ENCODE assay signal across 8 mouse cellular contexts in genomic region chr10:126957359-126958107, GRCm38 (mm10). TPM values are rescaled to one million over a fixed set of nuclear protein-coding genes. Genes with fewer than 3 reads are reported as not detected.
DNase-seq lines count a peak whose midpoint lies in the region; ATAC-seq and TF ChIP-seq lines count a peak whose summit lies in the region.

No protein-coding gene starts in this region.

- H3K9me3 ChIP-seq in heart, embryonic 16.5 days (replicated peaks; ENCODE audit: control insufficient read depth, low read length) = no peaks in the 10 kb centered on the region
- H3K9me3 ChIP-seq in liver, embryonic 13.5 days (replicated peaks) = no peaks in the 10 kb centered on the region

- WGBS in heart, embryonic 16.5 days = 5% methylated on average over 25 of the region's 25 CpGs
- WGBS in liver, embryonic 13.5 days (ENCODE audit: insufficient replicate concordance) = 11% methylated on average over 25 of the region's 25 CpGs

- H3K4me2 ChIP-seq in heart, embryonic 16.5 days (ENCODE audit: low read depth, low read length) = peak overlapping the region; percentile 21
- peak overlapping the region; percentile 30 for H3K4me2 ChIP-seq in liver, embryonic 13.5 days

- H3K9ac ChIP-seq in heart, embryonic 16.5 days (ENCODE audit: low read length) = peak overlapping the region; percentile 50
- H3K9ac ChIP-seq in liver, embryonic 13.5 days = peak overlapping the region; percentile 45; the same call in 1 of the 2 replicates

- peaks cover 13% of the 10 kb centered on the region for H3K4me1 ChIP-seq in embryonic fibroblast, embryonic 13.5 days (ENCODE audit: control insufficient read depth, insufficient read depth, low read length)
- H3K4me1 ChIP-seq in heart, embryonic 16.5 days (ENCODE audit: control insufficient read depth, insufficient read depth, low read length) = peaks cover 41% of the 10 kb centered on the region
- peaks cover 24% of the 10 kb centered on the region for H3K4me1 ChIP-seq in liver, embryonic 13.5 days (replicated peaks)

- DNase-seq in heart, adult 18-20 months = peak; percentile 66 to 67
- DNase-seq in heart, adult 8-10 months (ENCODE audit: low spot score) = no peak
- DNase-seq in kidney, postnatal 36 days = peak; percentile 59 to 71
- peak; percentile 34 for DNase-seq in liver, embryonic 13.5 days
- peak; percentile 83 for DNase-seq in neural tube, embryonic 10.5 days (ENCODE audit: extremely low spot score, low spot score)
- DNase-seq in thymus, postnatal 36 days = no peak

- TF ChIP-seq POLR2A in embryonic fibroblast, embryonic 13.5 days (IDR thresholded peaks at IDR 0.05; ENCODE audit: low read depth, low read length) = peak; percentile 29; the same call in 1 of the 2 replicates

- TF ChIP-seq CTCF in embryonic fibroblast, embryonic 13.5 days (IDR thresholded peaks at IDR 0.05; ENCODE audit: borderline replicate concordance, insufficient read depth, low read length) = no peak

- no peaks in the 10 kb centered on the region for H3K27me3 ChIP-seq in heart, embryonic 16.5 days (ENCODE audit: control insufficient read depth, insufficient read depth, low read length)
- H3K27me3 ChIP-seq in liver, embryonic 13.5 days = peaks cover 22% of the 10 kb centered on the region; the same call in 1 of the 2 replicates

- ATAC-seq in heart, embryonic 16.5 days (replicated peaks; ENCODE audit: extremely low read depth, insufficient read depth, low FRiP score) = peak; percentile 39
- ATAC-seq in liver, embryonic 13.5 days (ENCODE audit: low read depth) = peak; percentile 75

- H3K27ac ChIP-seq in embryonic fibroblast, embryonic 13.5 days (ENCODE audit: insufficient read depth, low read length) = peak overlapping the region; percentile 82
- H3K27ac ChIP-seq in heart, embryonic 16.5 days (ENCODE audit: low read length) = peak overlapping the region; percentile 80
- no peak overlapping the region; the same call in 1 of the 2 replicates for H3K27ac ChIP-seq in liver, embryonic 13.5 days

- H3K4me3 ChIP-seq in embryonic fibroblast, embryonic 13.5 days (ENCODE audit: insufficient read depth, low read length) = no peak overlapping the region
- no peak overlapping the region for H3K4me3 ChIP-seq in heart, embryonic 16.5 days (ENCODE audit: low read length)
- H3K4me3 ChIP-seq in liver, embryonic 13.5 days (replicated peaks) = no peak overlapping the region

- H3K36me3 ChIP-seq in heart, embryonic 16.5 days (ENCODE audit: control insufficient read depth, insufficient read depth) = no peaks in the 10 kb centered on the region
- no peaks in the 10 kb centered on the region for H3K36me3 ChIP-seq in liver, embryonic 13.5 days

RNA-seq across cellular contexts. Expression of gene Ctdsp2, which starts 21.0 kb away (rescaled TPM):
- total RNA-seq in heart, adult 18-20 months (2021) = 10 to 100 TPM; 83.8 to 94.3 TPM
- 100 to 1,000 TPM in 2 of 4 experiments, 10 to 100 TPM in 2; 84.6 to 110 (median 95.0) TPM for total RNA-seq in heart, adult 8-10 months (2022)
- polyA plus RNA-seq in embryonic fibroblast, embryonic 13.5 days (2011; ENCODE audit: insufficient read length, low read depth, missing spikeins) = 152 and 208 TPM in 2 replicates
- 38.2 and 41.8 TPM in 2 replicates for polyA plus RNA-seq in heart, embryonic 16.5 days (2015; fragmentation: Nextera tagmentation; extraction: Ambion mirVana)
- polyA plus RNA-seq in liver, embryonic 13.5 days (2015; fragmentation: Nextera tagmentation; extraction: Ambion mirVana) = 9.9 and 10.8 TPM in 2 replicates

RNA-seq across cellular contexts. Expression of gene Avil, which starts 43.0 kb away (rescaled TPM):
- under 1 TPM; 0.37 to 0.64 TPM for total RNA-seq in heart, adult 18-20 months (2021)
- total RNA-seq in heart, adult 8-10 months (2022) = under 1 TPM; 0.32 to 0.87 (median 0.42) TPM
- polyA plus RNA-seq in embryonic fibroblast, embryonic 13.5 days (2011; ENCODE audit: insufficient read length, low read depth, missing spikeins) = 0.57 and 1.5 TPM in 2 replicates
- polyA plus RNA-seq in heart, embryonic 16.5 days (2015; fragmentation: Nextera tagmentation; extraction: Ambion mirVana) = 0.27 and 0.84 TPM in 2 replicates
- polyA plus RNA-seq in liver, embryonic 13.5 days (2015; fragmentation: Nextera tagmentation; extraction: Ambion mirVana) = 0.08 and 0.12 TPM in 2 replicates

RNA-seq across cellular contexts. Expression of gene Atp23, which starts 56.4 kb away (rescaled TPM):
- 1 to 10 TPM; 4.2 to 5.1 TPM for total RNA-seq in heart, adult 18-20 months (2021)
- total RNA-seq in heart, adult 8-10 months (2022) = 1 to 10 TPM; 3.7 to 5.8 (median 4.7) TPM
- 4.7 and 5.2 TPM in 2 replicates for polyA plus RNA-seq in embryonic fibroblast, embryonic 13.5 days (2011; ENCODE audit: insufficient read length, low read depth, missing spikeins)
- polyA plus RNA-seq in heart, embryonic 16.5 days (2015; fragmentation: Nextera tagmentation; extraction: Ambion mirVana) = 10.3 and 11.3 TPM in 2 replicates
- 9.3 and 10.0 TPM in 2 replicates for polyA plus RNA-seq in liver, embryonic 13.5 days (2015; fragmentation: Nextera tagmentation; extraction: Ambion mirVana)

Comparison
In these comparisons a context has a peak if more than half of its experiments do, and no peak if none do; other contexts are left out.
1. DNase-seq: peak in heart, adult 18-20 months (2 of 2), kidney, postnatal 36 days (2 of 2), liver, embryonic 13.5 days (single experiment) and neural tube, embryonic 10.5 days (single experiment); none in heart, adult 8-10 months (single experiment) and thymus, postnatal 36 days (0 of 2).